Mouse (Mus musculus) liver, adult (tissue): Measurements from ENCODE around the gene Ms4a4c.
"Not testable (repeated sequence)": the region's sequence is repeated elsewhere in the genome, so short reads cannot be mapped to it uniquely, and the experiment has no call there.

Experiments used
- GATA4 ChIP-seq: IDR thresholded peaks from 2 replicates; pipeline ENCODE4 v1.6.1; 2014; ENCODE audit warnings: mild to moderate bottlenecking, low read length; ENCODE audit not compliant: insufficient replicate concordance

The Ms4a4c gene

GRCm38 (mm10) chr19:11443964-11444363 lies 39.4 kb downstream of the Ms4a4c start:
- no peak for TF ChIP-seq GATA4

DNA sequence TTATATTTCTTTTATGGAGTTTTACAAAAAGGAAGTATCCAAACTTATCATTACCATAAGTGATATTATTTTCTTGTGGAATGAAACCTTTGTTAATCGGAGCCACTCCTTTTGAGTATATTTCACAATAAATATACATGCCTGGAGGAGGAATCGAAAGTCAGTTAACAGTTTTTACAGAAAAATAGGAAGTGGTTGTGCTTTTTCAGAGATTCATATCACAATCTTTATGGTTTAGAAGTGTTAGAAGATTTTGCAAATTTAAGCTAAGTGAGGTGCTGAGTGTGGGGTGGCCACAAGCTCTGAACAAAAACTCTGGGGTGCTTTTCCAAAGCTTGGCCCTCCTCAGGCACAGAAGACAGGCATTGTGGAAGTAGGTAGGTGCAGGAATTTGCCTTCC lies 42.7 kb downstream of the Ms4a4c start:
- TF ChIP-seq GATA4: no peak

GRCm38 (mm10) chr19:11466471-11466870 lies 61.9 kb downstream of the Ms4a4c start:
- no peak for TF ChIP-seq GATA4

DNA sequence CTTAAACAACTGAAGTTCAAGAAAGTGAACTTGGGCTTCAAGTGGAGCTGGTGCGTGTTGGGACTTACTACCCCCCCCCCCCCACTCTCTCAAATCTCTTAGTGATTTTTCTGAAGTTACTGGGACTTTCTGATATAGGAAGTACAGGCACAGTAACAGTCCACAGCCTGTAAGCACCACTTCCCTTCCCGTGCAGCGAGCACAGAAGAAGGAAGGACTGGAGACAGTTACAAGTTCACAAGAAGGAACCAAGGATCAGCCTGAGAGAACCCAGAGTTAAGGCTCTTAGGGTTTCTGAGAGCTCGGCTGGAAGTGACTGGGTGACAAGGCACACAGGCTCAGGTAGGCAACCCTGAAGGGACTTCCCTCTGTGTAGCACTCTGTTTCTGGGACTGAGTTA lies 64.6 kb downstream of the Ms4a4c start, which contains the start of gene Ms4a6c:
TSS of gene Ms4a6c (plus strand) at position 152 of the 400 bp plus-strand sequence.
- TF ChIP-seq GATA4: not testable (repeated sequence)
